Mouse (Mus musculus) forebrain, postnatal 0 days (tissue): Measurements from ENCODE around the gene Ttc21a. TPM values are rescaled to one million over a fixed set of nuclear protein-coding genes. Genes with fewer than 3 reads are reported as not detected.

Experiments
- ATAC-seq: fragments of 200-750 bp; cut with Nextera tagmentation; 2 replicates; pipeline ENCODE4 v1.8.0; 2017; ENCODE audit warnings: mild to moderate bottlenecking, moderate library complexity
- DNase-seq: peaks from one replicate; pipeline ENCODE4 v3.0.0-alpha.2; 2015
- H3K27ac ChIP-seq: fragments of 300-500 bp; sonication (generic); 2 replicates; pipeline ENCODE4 v1.5.1; 2014; ENCODE audit warnings: low read depth, mild to moderate bottlenecking, antibody characterized with exemption, low read length, moderate library complexity, mixed read lengths
- H3K27me3 ChIP-seq: fragments of 300-500 bp; sonication (generic); 2 replicates; pipeline ENCODE4 v1.6.1; 2014; ENCODE audit warnings: mild to moderate bottlenecking, low read length, mixed read lengths; ENCODE audit not compliant: insufficient read depth
- H3K36me3 ChIP-seq: fragments of 300-500 bp; sonication (generic); 2 replicates; pipeline ENCODE4 v1.6.1; 2014; ENCODE audit warnings: mild to moderate bottlenecking, moderate library complexity; ENCODE audit not compliant: insufficient read depth
- H3K4me1 ChIP-seq: fragments of 300-500 bp; sonication (generic); 2 replicates; pipeline ENCODE4 v1.6.1; 2014; ENCODE audit warnings: antibody characterized with exemption; ENCODE audit not compliant: insufficient read depth
- H3K4me2 ChIP-seq: fragments of 300-500 bp; sonication (generic); 2 replicates; pipeline ENCODE4 v1.6.1; 2014; ENCODE audit warnings: low read depth, mild to moderate bottlenecking, moderate library complexity
- H3K4me3 ChIP-seq: fragments of 300-500 bp; sonication (generic); 2 replicates; pipeline ENCODE4 v1.5.1; 2014; ENCODE audit warnings: low read depth, low read length, mixed read lengths
- H3K9ac ChIP-seq: fragments of 300-500 bp; sonication (generic); 2 replicates; pipeline ENCODE4 v1.6.1; 2014; ENCODE audit warnings: mild to moderate bottlenecking
- H3K9me3 ChIP-seq: fragments of 300-500 bp; sonication (generic); 2 replicates; pipeline ENCODE4 v1.6.1; 2016; ENCODE audit warnings: low read length
- CTCF ChIP-seq: sonication (generic); IDR thresholded peaks from 2 replicates; pipeline ENCODE4 v1.5.1; 2016; ENCODE audit warnings: antibody characterized with exemption, control low read depth, low read depth
- WGBS: fragments of 180-500 bp; shearing (Covaris S2); extraction: QIAGEN DNeasy Blood & Tissue Kit; methylation state at CpG from one replicate; pipeline ENCODE4 v1.1.7; 2014; 5-methylcytosine and 5-hydroxymethylcytosine counted together
- polyA plus RNA-seq: library from polyadenylated mRNA; unstranded; fragments of >200 nt; fragmentation: Nextera tagmentation; extraction: Ambion mirVana; gene quantifications from 2 replicates; pipeline ENCODE4 v1.2.1, GENCODE M21; 2015
- total RNA-seq: library from RNA; depleted of rRNA; stranded (reverse); fragments of >200 nt; gene quantifications from 2 replicates; pipeline ENCODE4 v1.2.3, GENCODE M21; 2014; rRNA removed

The Ttc21a gene
- total and polyA plus RNA-seq, 2 experiments from 2014 or later = 0.85 to 4.3 TPM

DNA sequence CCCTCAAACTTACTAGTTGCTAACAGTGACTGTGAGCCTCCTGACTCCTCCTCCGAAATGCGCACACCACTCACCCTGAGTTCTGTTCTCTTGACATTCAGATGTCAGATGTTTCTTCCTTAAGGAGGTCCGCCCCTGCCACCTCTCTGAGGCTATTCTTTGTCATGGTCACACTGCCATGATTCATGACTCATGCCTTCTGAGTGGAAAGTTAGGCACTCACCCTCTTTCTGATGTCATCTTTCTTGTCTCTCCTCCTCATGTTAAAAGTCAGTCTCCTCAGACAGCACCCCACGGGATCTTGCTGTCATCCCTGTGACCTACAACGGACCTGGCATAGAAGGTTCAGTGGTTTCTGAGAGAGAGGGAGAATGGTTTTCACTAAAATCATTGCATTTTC is 75.4 kb downstream of the Ttc21a start:
- DNase-seq = no peak
- ATAC-seq = no peak
- WGBS = 92% methylated on average over 5 of the region's 5 CpGs

DNA sequence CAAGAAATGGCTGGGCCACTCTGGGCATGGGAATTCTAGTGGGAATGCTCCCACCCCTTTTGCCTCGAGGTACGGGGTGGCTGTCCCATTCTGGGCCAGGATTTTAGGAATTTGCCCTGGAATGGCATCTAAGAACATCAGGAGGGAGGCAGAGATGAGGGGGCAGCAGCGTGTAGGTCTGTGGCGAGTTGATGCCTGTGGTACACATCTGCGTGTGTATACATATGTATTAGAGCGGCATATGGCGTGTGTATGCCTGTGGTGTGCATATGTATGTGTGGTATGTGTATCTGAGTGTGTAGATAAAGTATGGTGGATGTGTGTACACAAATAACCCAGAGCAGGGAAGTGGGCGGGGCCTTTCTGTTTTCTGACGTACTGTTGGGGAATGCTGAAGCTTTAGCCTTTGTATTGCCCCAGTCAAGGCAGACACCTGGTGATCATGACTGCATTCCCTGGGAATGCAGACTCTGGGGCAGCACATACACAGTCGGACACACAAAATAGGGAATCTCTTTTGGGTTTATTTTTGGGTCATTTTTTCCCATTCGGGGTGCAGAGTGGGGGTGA is 75.9 kb downstream of the Ttc21a start:
- DNase-seq (no peak), ATAC-seq (no peak)
- TF ChIP-seq CTCF = no peak
- Histone ChIP-seq H3K4me2 (no peak overlapping the region), H3K27me3 (no peaks in the 10 kb centered on the region), H3K9ac (no peak overlapping the region), H3K4me1 (0 out of 2 replicates have a peak, but pooled peaks cover 4% of the 10 kb centered on the region), H3K36me3 (no peaks in the 10 kb centered on the region), H3K9me3 (no peaks in the 10 kb centered on the region), H3K27ac (no peak overlapping the region), H3K4me3 (no peak overlapping the region)
- WGBS = 72% methylated on average over 11 of the region's 11 CpGs

More for the DNA sequence above, 75.4 kb downstream of the Ttc21a start:
- H3K27me3 ChIP-seq = no peaks in the 10 kb centered on the region
- H3K4me2 ChIP-seq = no peak overlapping the region
- H3K4me1 ChIP-seq = 0 out of 2 replicates have a peak, but pooled peaks cover 4% of the 10 kb centered on the region
- H3K9ac ChIP-seq = no peak overlapping the region
- H3K36me3 ChIP-seq = no peaks in the 10 kb centered on the region
- H3K27ac ChIP-seq = no peak overlapping the region
- no peak overlapping the region for H3K4me3 ChIP-seq
- TF ChIP-seq CTCF = no peak
- H3K9me3 ChIP-seq = no peaks in the 10 kb centered on the region

- no peak overlapping the region for H3K9ac ChIP-seq
- H3K27ac ChIP-seq = no peak overlapping the region
- H3K4me3 ChIP-seq = no peak overlapping the region
- no peak overlapping the region for H3K4me2 ChIP-seq
- H3K9me3 ChIP-seq = no peaks in the 10 kb centered on the region
- 69% methylated on average over 6 of the region's 6 CpGs for WGBS
- ATAC-seq = no peak
- 0 out of 2 replicates have a peak, but pooled peaks cover 4% of the 10 kb centered on the region for H3K4me1 ChIP-seq
- no peak for DNase-seq
- H3K27me3 ChIP-seq = no peaks in the 10 kb centered on the region
- no peaks in the 10 kb centered on the region for H3K36me3 ChIP-seq
- TF ChIP-seq CTCF = no peak
Measured at GRCm38 (mm10) chr9:120014828-120015227, 77.4 kb downstream of the Ttc21a start.

GRCm38 (mm10) chr9:120016956-120017355 is 79.5 kb downstream of the Ttc21a start:
- no peak for DNase-seq
- 71% methylated on average over 10 of the region's 10 CpGs for WGBS

More at GRCm38 (mm10) chr9:120016956-120017355, 79.5 kb downstream of the Ttc21a start:
- no peak overlapping the region for H3K4me3 ChIP-seq
- no peak for ATAC-seq
- H3K27me3 ChIP-seq = no peaks in the 10 kb centered on the region
- no peaks in the 10 kb centered on the region for H3K36me3 ChIP-seq
- no peak for TF ChIP-seq CTCF
- no peaks in the 10 kb centered on the region for H3K9me3 ChIP-seq
- no peak overlapping the region for H3K27ac ChIP-seq
- H3K9ac ChIP-seq = no peak overlapping the region
- H3K4me1 ChIP-seq = no peaks in the 10 kb centered on the region
- no peak overlapping the region for H3K4me2 ChIP-seq

Other genes with a start within 250 kb of the Ttc21a start
- 0.08 and 0.10 TPM in 2 replicates for gene Scn10a, start 218.3 kb upstream of the Ttc21a start, total RNA-seq
- gene Scn10a, start 218.3 kb upstream of the Ttc21a start, polyA plus RNA-seq = 0.15 and 0.16 TPM in 2 replicates
- 0.46 and 0.57 TPM in 2 replicates for gene Scn11a, start 112.2 kb upstream of the Ttc21a start, total RNA-seq
- 0.05 and 0.21 TPM in 2 replicates for gene Scn11a, start 112.2 kb upstream of the Ttc21a start, polyA plus RNA-seq
- gene Wdr48, start 42.7 kb upstream of the Ttc21a start, total RNA-seq = 80.3 and 83.2 TPM in 2 replicates
- gene Wdr48, start 42.7 kb upstream of the Ttc21a start, polyA plus RNA-seq = 41.1 and 47.9 TPM in 2 replicates
- 15.3 and 27.9 TPM in 2 replicates for gene Gorasp1, start within 50 bp of the Ttc21a start, total RNA-seq
- 20.3 and 24.0 TPM in 2 replicates for gene Gorasp1, start within 50 bp of the Ttc21a start, polyA plus RNA-seq
- 6.3 and 10.9 TPM in 2 replicates for gene Csrnp1, start 47.1 kb downstream of the Ttc21a start, total RNA-seq
- gene Csrnp1, start 47.1 kb downstream of the Ttc21a start, polyA plus RNA-seq = 2.2 and 2.7 TPM in 2 replicates
- not detected in 2 replicates for gene Xirp1, start 86.0 kb downstream of the Ttc21a start, total RNA-seq
- not detected in 2 replicates for gene Xirp1, start 86.0 kb downstream of the Ttc21a start, polyA plus RNA-seq
- gene Cx3cr1, start 132.3 kb downstream of the Ttc21a start, total RNA-seq = 11.2 and 14.7 TPM in 2 replicates
- gene Cx3cr1, start 132.3 kb downstream of the Ttc21a start, polyA plus RNA-seq = 5.1 and 10.6 TPM in 2 replicates
- gene Ccr8, start 154.5 kb downstream of the Ttc21a start, total RNA-seq = not detected in 2 replicates
- gene Ccr8, start 154.5 kb downstream of the Ttc21a start, polyA plus RNA-seq = not detected in 2 replicates
- 49.1 and 53.5 TPM in 2 replicates for gene Slc25a38, start 172.8 kb downstream of the Ttc21a start, total RNA-seq
- gene Slc25a38, start 172.8 kb downstream of the Ttc21a start, polyA plus RNA-seq = 30.8 and 31.4 TPM in 2 replicates
- 2,026 and 2,688 TPM in 2 replicates for gene Rpsa, start 190.1 kb downstream of the Ttc21a start, total RNA-seq
- 949 and 1,184 TPM in 2 replicates for gene Rpsa, start 190.1 kb downstream of the Ttc21a start, polyA plus RNA-seq
- gene Mobp, start 212.1 kb downstream of the Ttc21a start, total RNA-seq = 0.08 TPM in 1 of 2 replicates, not detected in the other
- 0.18 TPM in 1 of 2 replicates, not detected in the other for gene Mobp, start 212.1 kb downstream of the Ttc21a start, polyA plus RNA-seq